Mouse (Mus musculus) MEL (cell line): ENCODE data around the gene Ccs.

Source experiments
- CTCF ChIP-seq, 3 experiments: IDR thresholded peaks in 2 of 3; conservative IDR thresholded peaks in 1 of 3; 2 replicates each; pipeline ENCODE4 v1.5.1; 2011 to 2012; ENCODE audit warnings: low read length in 3 of 3, low read depth in 2 of 3, mild to moderate bottlenecking in 2 of 3, improper control_type of control experiment in 1 of 3, inconsistent platforms in 1 of 3, mixed read lengths in 1 of 3, moderate library complexity in 1 of 3; ENCODE audit not compliant: control insufficient read depth in 1 of 3, insufficient read depth in 1 of 3, poor library complexity in 1 of 3, severe bottlenecking in 1 of 3
- MAX ChIP-seq: IDR thresholded peaks from 2 replicates; pipeline ENCODE4 v1.6.1; 2011; ENCODE audit warnings: low read length, improper control_type of control experiment
- MXI1 ChIP-seq: IDR thresholded peaks from 2 replicates; pipeline ENCODE4 v1.6.1; 2011; ENCODE audit warnings: mild to moderate bottlenecking, low read depth, low read length, improper control_type of control experiment
- POLR2A ChIP-seq, 2 experiments: IDR thresholded peaks; 2 replicates each; pipeline ENCODE4 v1.6.1; 2011 to 2012; ENCODE audit warnings: low read length in 2 of 2, mild to moderate bottlenecking in 2 of 2, control low read depth in 1 of 2, improper control_type of control experiment in 1 of 2, low read depth in 1 of 2, moderate library complexity in 1 of 2; ENCODE audit not compliant: control insufficient read depth in 1 of 2, insufficient read depth in 1 of 2, poor library complexity in 1 of 2

- TF ChIP-seq POLR2A (IDR thresholded peaks at IDR 0.05; ENCODE audit: control insufficient read depth in 1 of 2, insufficient read depth in 1 of 2, low read depth in 1 of 2, low read length in 2 of 2, poor library complexity in 1 of 2) (no peak), MAX (no peak), CTCF (IDR thresholded peaks at IDR 0.05 in 2 of 3, conservative IDR thresholded peaks at IDR 0.05 in 1 of 3; ENCODE audit: control insufficient read depth in 1 of 3, insufficient read depth in 1 of 3, low read depth in 2 of 3, low read length in 3 of 3, poor library complexity in 1 of 3, severe bottlenecking in 1 of 3) (no peak), MXI1 (no peak)
Measured at GRCm38 (mm10) chr19:4854552-4855469, 15.7 kb upstream of the Ccs start, which contains the start of gene Ctsf.
